Mouse (Mus musculus) C2C12 (cell line): Measurements from ENCODE around the gene Cadps2. TPM values are rescaled to one million over a fixed set of nuclear protein-coding genes. Genes with fewer than 3 reads are reported as not detected.

ENCODE experiments used
- H3K27me3 ChIP-seq: one replicate; pipeline ENCODE4 v1.6.1; 2011; ENCODE audit not compliant: control insufficient read depth, insufficient read depth, insufficient read length
- H3K36me3 ChIP-seq: one replicate; pipeline ENCODE4 v1.6.1; 2011; ENCODE audit not compliant: control insufficient read depth, insufficient read depth
- H3K4me3 ChIP-seq: one replicate; pipeline ENCODE4 v1.5.1; 2011; ENCODE audit warnings: mild to moderate bottlenecking, control low read depth; ENCODE audit not compliant: poor library complexity, insufficient read depth, severe bottlenecking
- H3K79me2 ChIP-seq: one replicate; pipeline ENCODE4 v1.6.1; 2011; ENCODE audit not compliant: control insufficient read depth, insufficient read depth
- H3K79me3 ChIP-seq: one replicate; pipeline ENCODE4 v1.6.1; 2011; ENCODE audit warnings: low read depth, control low read depth
- H3ac ChIP-seq: one replicate; pipeline ENCODE3; 2011; ENCODE audit warnings: low read depth; ENCODE audit not compliant: control insufficient read depth, insufficient read length
- CEBPB ChIP-seq: IDR thresholded peaks from one replicate; pipeline ENCODE4 v1.6.1; 2011; ENCODE audit warnings: low read depth, mild to moderate bottlenecking, control low read depth, moderate library complexity
- CTCF ChIP-seq: IDR thresholded peaks from one replicate; pipeline ENCODE4 v1.5.1; 2011; ENCODE audit not compliant: control insufficient read depth, insufficient read depth, insufficient read length
- FOSL1 ChIP-seq: IDR thresholded peaks from one replicate; pipeline ENCODE4 v1.8.0; 2011; ENCODE audit warnings: mild to moderate bottlenecking, low read length; ENCODE audit not compliant: poor library complexity, insufficient read depth, severe bottlenecking
- MAX ChIP-seq: IDR thresholded peaks from one replicate; pipeline ENCODE4 v1.6.1; 2011; ENCODE audit warnings: mild to moderate bottlenecking, control low read depth
- MYOD1 ChIP-seq: IDR thresholded peaks from one replicate; pipeline ENCODE4 v1.6.1; 2011; ENCODE audit warnings: low read depth; ENCODE audit not compliant: control insufficient read depth, insufficient read length
- MYOG ChIP-seq: IDR thresholded peaks from one replicate; pipeline ENCODE4 v1.6.1; 2011; ENCODE audit not compliant: control insufficient read depth, insufficient read length; ENCODE audit errors: extremely low read depth
- USF1 ChIP-seq: IDR thresholded peaks from one replicate; pipeline ENCODE4 v1.6.1; 2011; ENCODE audit warnings: low read depth, mild to moderate bottlenecking, control low read depth, moderate library complexity
- polyA plus RNA-seq: library from polyadenylated mRNA; unstranded; fragments of >200 nt; fragmentation: generic; extraction: Trizol; gene quantifications from one replicate; pipeline ENCODE4 v1.2.1, GENCODE M21; 2012; ENCODE audit warnings: missing spikeins

The Cadps2 gene
- polyA plus RNA-seq, 1 experiment: not detected

DNA sequence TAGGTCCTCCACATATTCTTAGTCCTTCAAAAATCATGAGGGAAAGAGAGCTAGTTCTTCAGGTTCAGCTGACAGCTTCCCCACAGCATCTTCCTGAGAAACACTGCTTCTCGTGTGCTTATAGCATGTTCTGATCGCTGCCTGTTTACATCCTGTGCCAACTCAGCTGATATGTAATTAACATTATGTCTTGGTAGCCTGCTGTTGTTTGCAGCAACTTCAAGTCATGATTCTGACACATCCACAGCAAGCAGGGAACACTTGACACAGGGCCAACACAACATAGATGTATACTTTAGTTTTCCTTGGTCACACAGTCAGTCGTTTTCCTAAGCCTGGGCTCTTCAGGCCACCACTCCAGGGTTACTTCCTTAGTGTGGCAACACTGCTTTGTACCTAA, 399.3 kb downstream of the Cadps2 start:
- H3K36me3 ChIP-seq: no peaks in the 10 kb centered on the region
- no peak for TF ChIP-seq FOSL1
- no peak for TF ChIP-seq USF1
- TF ChIP-seq CEBPB: no peak
- TF ChIP-seq MYOD1: no peak
- TF ChIP-seq CTCF: no peak
- no peak for TF ChIP-seq MYOG
- TF ChIP-seq MAX: no peak
- no peak overlapping the region for H3ac ChIP-seq
- no peak overlapping the region for H3K4me3 ChIP-seq
- no peaks in the 10 kb centered on the region for H3K27me3 ChIP-seq
- H3K79me3 ChIP-seq: no peaks in the 10 kb centered on the region
- no peaks in the 10 kb centered on the region for H3K79me2 ChIP-seq

DNA sequence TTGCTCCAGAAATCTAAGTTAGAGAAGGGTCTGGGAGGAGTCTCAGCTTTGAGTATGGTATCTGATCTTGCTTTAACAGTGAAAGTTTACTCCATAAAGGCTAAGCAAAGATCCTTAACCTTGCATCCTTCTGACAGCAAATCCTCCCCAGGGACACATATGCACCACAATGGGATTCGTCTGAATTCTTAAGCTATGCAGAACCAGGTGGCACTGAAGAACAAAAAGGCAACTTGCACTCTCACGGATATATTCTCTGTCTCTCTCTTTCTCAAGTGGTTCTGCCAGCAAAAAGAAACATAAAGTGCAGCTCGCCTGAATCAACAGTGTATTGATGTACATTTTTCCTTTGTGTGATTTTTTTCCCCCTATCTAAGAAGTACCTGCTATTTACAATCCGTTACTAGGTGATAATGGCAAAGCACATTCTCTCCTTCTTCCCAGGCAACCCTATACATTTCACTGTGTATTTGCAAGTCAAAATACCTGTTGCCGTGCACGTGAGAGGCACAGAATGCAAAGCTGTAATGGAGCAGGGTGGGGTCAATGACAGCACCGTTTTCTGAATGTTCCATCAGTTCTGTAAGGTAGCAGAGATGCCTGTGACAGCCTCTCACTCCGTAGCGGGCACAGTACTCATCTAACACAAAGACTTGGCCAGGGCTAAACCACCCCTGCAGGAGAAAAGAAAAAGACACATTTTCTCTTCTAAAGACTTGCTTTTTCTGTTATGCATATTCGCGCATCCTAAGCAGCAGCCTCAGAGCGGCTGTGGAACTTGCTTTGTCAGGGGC, 428.8 kb downstream of the Cadps2 start:
- no peak overlapping the region for H3K4me3 ChIP-seq
- no peaks in the 10 kb centered on the region for H3K27me3 ChIP-seq
- no peaks in the 10 kb centered on the region for H3K79me3 ChIP-seq
- no peaks in the 10 kb centered on the region for H3K36me3 ChIP-seq
- H3K79me2 ChIP-seq: no peaks in the 10 kb centered on the region
- no peak overlapping the region for H3ac ChIP-seq
- TF ChIP-seq CTCF: no peak
- TF ChIP-seq MYOD1: no peak
- TF ChIP-seq CEBPB: no peak
- no peak for TF ChIP-seq MAX
- TF ChIP-seq FOSL1: no peak
- no peak for TF ChIP-seq MYOG
- TF ChIP-seq USF1: no peak

DNA sequence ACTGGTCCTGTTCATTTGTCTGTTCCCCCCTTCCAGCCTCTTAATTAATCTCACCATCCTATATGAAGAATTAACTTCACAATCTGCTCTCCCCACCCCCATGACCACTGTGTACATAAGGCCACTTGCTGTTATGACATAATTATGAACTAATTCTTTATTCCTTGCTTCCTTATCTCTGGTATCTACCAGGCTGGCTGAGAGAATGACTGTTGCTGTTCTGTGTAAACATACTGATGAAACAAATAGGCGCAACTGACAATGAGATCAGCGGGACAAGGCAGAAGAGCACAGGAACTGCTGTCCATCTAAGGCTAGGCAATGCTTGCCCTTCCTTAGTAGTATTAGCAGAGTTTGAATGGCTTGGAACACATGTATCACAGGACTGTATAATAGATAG, 445.1 kb downstream of the Cadps2 start:
- no peaks in the 10 kb centered on the region for H3K79me3 ChIP-seq
- H3K4me3 ChIP-seq: no peak overlapping the region
- TF ChIP-seq MYOG (no peak), MYOD1 (no peak), CEBPB (no peak), FOSL1 (no peak), CTCF (no peak), USF1 (no peak), MAX (no peak)
- no peaks in the 10 kb centered on the region for H3K79me2 ChIP-seq
- H3ac ChIP-seq: no peak overlapping the region
- H3K36me3 ChIP-seq: no peaks in the 10 kb centered on the region
- H3K27me3 ChIP-seq: no peaks in the 10 kb centered on the region

DNA sequence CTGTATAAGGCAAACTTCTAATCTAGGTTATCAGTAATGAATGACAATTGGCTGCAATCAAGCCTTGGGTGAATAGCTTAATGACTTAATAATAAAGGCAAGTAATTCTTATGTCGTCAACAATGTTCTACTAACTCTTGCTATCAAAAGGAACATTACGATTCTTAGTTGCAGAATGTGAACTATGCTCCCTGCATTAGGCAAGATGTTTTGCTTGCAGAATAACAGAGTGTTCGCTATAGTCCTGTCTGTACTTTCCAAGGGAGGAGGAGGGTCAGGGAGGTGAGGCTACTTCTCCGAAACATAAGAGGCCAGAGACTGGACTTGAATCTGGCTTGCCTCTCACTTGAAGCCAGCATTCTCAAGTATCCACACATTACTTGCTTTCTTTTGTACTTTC, 446.5 kb downstream of the Cadps2 start:
- TF ChIP-seq MYOD1: no peak
- TF ChIP-seq MAX: no peak
- no peak for TF ChIP-seq MYOG
- no peak for TF ChIP-seq CEBPB
- TF ChIP-seq USF1: no peak
- no peak for TF ChIP-seq FOSL1
- no peak for TF ChIP-seq CTCF

DNA sequence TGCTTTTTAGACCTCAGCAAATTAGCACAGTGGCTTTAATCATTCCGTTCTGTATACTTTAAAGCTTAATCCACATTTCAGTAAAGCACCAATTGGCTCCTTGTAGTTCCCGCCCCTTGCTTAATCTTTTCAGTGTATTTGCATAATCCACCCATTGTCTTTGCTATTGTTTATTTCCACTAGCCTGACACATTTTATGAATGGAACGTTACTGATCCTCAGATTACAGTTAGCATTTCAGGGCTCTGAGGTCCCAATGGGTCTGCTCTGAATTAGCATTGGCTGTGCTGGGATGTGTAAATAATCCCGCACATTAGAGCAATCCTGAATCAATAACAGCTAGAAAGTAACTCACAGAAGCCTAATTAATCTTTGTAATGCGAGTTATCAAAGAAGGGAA, 452.5 kb downstream of the Cadps2 start:
- Histone ChIP-seq H3K79me2 (no peaks in the 10 kb centered on the region), H3K27me3 (no peaks in the 10 kb centered on the region), H3K4me3 (no peak overlapping the region), H3ac (no peak overlapping the region), H3K36me3 (no peaks in the 10 kb centered on the region), H3K79me3 (no peaks in the 10 kb centered on the region)
- TF ChIP-seq USF1 (no peak), MAX (no peak), MYOG (no peak), FOSL1 (no peak), CEBPB (no peak)

More for the DNA sequence above, 446.5 kb downstream of the Cadps2 start:
- Histone ChIP-seq H3K36me3 (no peaks in the 10 kb centered on the region), H3K79me3 (no peaks in the 10 kb centered on the region), H3K79me2 (no peaks in the 10 kb centered on the region), H3ac (no peak overlapping the region), H3K4me3 (no peak overlapping the region), H3K27me3 (no peaks in the 10 kb centered on the region)

DNA sequence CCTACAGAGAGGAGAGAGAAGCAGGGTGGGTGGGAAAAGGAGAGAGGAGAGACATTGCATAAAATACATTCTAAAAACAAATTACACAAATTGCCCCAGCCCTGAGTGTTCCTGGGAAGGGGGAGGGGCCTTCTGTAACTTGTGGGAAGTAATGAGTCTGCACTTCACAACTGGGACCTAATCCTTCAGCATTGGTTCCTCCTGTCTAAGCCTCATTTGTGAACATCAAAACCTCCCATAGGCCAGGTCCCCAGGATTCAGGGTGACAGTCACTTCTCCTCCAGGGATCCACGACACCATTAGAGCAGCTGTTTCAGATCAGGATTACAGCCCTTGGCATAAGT, 456.2 kb downstream of the Cadps2 start:
- H3K79me2 ChIP-seq: no peaks in the 10 kb centered on the region
- TF ChIP-seq MYOG (no peak), CTCF (no peak), CEBPB (no peak), MYOD1 (no peak), USF1 (no peak), MAX (no peak), FOSL1 (no peak)
- H3K79me3 ChIP-seq: no peaks in the 10 kb centered on the region
- H3K27me3 ChIP-seq: no peaks in the 10 kb centered on the region
- H3K36me3 ChIP-seq: no peaks in the 10 kb centered on the region
- no peak overlapping the region for H3K4me3 ChIP-seq
- no peak overlapping the region for H3ac ChIP-seq
